8 mouse cellular contexts compared by ENCODE assay signal in genomic region chr6:128479463-128480454, GRCm38 (mm10). TPM values are rescaled to one million over a fixed set of nuclear protein-coding genes. Genes with fewer than 3 reads are reported as not detected.
DNase-seq lines count a peak whose midpoint lies in the region; ATAC-seq and TF ChIP-seq lines count a peak whose summit lies in the region.

No protein-coding gene starts in this region.

- H3K9me3 ChIP-seq in embryonic facial prominence, embryonic 12.5 days = no peaks in the 10 kb centered on the region
- H3K9me3 ChIP-seq in limb, embryonic 11.5 days (ENCODE audit: control insufficient read depth, low read length) = no peaks in the 10 kb centered on the region
- H3K9me3 ChIP-seq in midbrain, embryonic 14.5 days (ENCODE audit: control insufficient read depth, low read length) = no peaks in the 10 kb centered on the region

- no peaks in the 10 kb centered on the region for H3K36me3 ChIP-seq in embryonic facial prominence, embryonic 12.5 days
- H3K36me3 ChIP-seq in heart, adult 2 months (ENCODE audit: control insufficient read depth, insufficient read depth, low read length) = no peaks in the 10 kb centered on the region
- H3K36me3 ChIP-seq in kidney, adult 2 months (ENCODE audit: control insufficient read depth, insufficient read depth, low read length) = no peaks in the 10 kb centered on the region
- no peaks in the 10 kb centered on the region for H3K36me3 ChIP-seq in limb, embryonic 11.5 days (ENCODE audit: control insufficient read depth, insufficient read depth, low read length)
- H3K36me3 ChIP-seq in midbrain, embryonic 14.5 days (ENCODE audit: control insufficient read depth, insufficient read depth, low read length) = no peaks in the 10 kb centered on the region

- no peaks in the 10 kb centered on the region for H3K79me2 ChIP-seq in heart, adult 2 months (replicated peaks; ENCODE audit: control insufficient read depth, insufficient read depth, low read length)

- TF ChIP-seq CTCF in heart, adult 2 months (IDR thresholded peaks at IDR 0.05) = no peak; the same call in none of the 2 replicates
- TF ChIP-seq CTCF in kidney, adult 2 months (conservative IDR thresholded peaks at IDR 0.05; ENCODE audit: insufficient read depth, insufficient read length, low read depth, low read length) = peak; percentile 100; the same call in 1 of the 2 replicates

- no peaks in the 10 kb centered on the region for H3K4me1 ChIP-seq in embryonic facial prominence, embryonic 12.5 days
- H3K4me1 ChIP-seq in heart, adult 2 months (ENCODE audit: control insufficient read depth, insufficient read depth, low read length) = no peaks in the 10 kb centered on the region
- H3K4me1 ChIP-seq in kidney, adult 2 months (ENCODE audit: control insufficient read depth, insufficient read depth, low read length) = no peaks in the 10 kb centered on the region; the same call in 1 of the 2 replicates
- no peaks in the 10 kb centered on the region for H3K4me1 ChIP-seq in limb, embryonic 11.5 days (ENCODE audit: control insufficient read depth, insufficient read depth, low read length)
- no peaks in the 10 kb centered on the region for H3K4me1 ChIP-seq in midbrain, embryonic 14.5 days (ENCODE audit: control insufficient read depth, insufficient read depth, low read length)

- intact Hi-C loops in heart, adult 2 months (cut with DNase I) = loop anchor here (1.0 to 10.0 kb wide), 4 partner anchors 33 to 255 kb away; no protein-coding TSS in a partner anchor

- TF ChIP-seq POLR2A in heart, adult 2 months (IDR thresholded peaks at IDR 0.05; ENCODE audit: insufficient read depth, low read depth, low read length) = no peak
- no peak for TF ChIP-seq POLR2A in kidney, adult 2 months (IDR thresholded peaks at IDR 0.05; ENCODE audit: low read depth, low read length)

- H3K4me3 ChIP-seq in embryonic facial prominence, embryonic 12.5 days = 0 out of 2 replicates have a peak overlapping the region, but pooled peaks have one; percentile 6
- no peak overlapping the region for H3K4me3 ChIP-seq in heart, adult 2 months
- H3K4me3 ChIP-seq in kidney, adult 2 months (ENCODE audit: insufficient read depth, low read depth, low read length) = peak overlapping the region; percentile 31
- no peak overlapping the region for H3K4me3 ChIP-seq in limb, embryonic 11.5 days (ENCODE audit: low read depth, low read length)
- H3K4me3 ChIP-seq in midbrain, embryonic 14.5 days (replicated peaks; ENCODE audit: low read depth, low read length) = peak overlapping the region; percentile 4; the same call in 1 of the 2 replicates

- peak; percentile 98 for DNase-seq in 3T3-L1 (ENCODE audit: low read depth, low spot score)
- DNase-seq in adrenal gland, postnatal 36 days = peak; percentile 98 to 99
- peak; percentile 90 to 95 for DNase-seq in heart, adult 2 months
- peak; percentile 96 for DNase-seq in kidney, adult 2 months
- DNase-seq in limb, embryonic 11.5 days (ENCODE audit: low spot score) = peak; percentile 99
- peak; percentile 92 for DNase-seq in midbrain, embryonic 14.5 days
- DNase-seq in spleen, adult 12 weeks (ENCODE audit: low spot score) = peak; percentile 83

- TF ChIP-seq EP300 in heart, adult 2 months (IDR thresholded peaks at IDR 0.05; ENCODE audit: insufficient read depth, low read depth, low read length) = peak; percentile 92

- H3K27ac ChIP-seq in embryonic facial prominence, embryonic 12.5 days = no peak overlapping the region
- no peak overlapping the region for H3K27ac ChIP-seq in heart, adult 2 months
- H3K27ac ChIP-seq in kidney, adult 2 months (ENCODE audit: insufficient read depth, low read depth, low read length) = no peak overlapping the region
- H3K27ac ChIP-seq in limb, embryonic 11.5 days (replicated peaks; ENCODE audit: low read depth, low read length) = no peak overlapping the region
- H3K27ac ChIP-seq in midbrain, embryonic 14.5 days (replicated peaks; ENCODE audit: low read depth, low read length) = no peak overlapping the region

- H3K9ac ChIP-seq in embryonic facial prominence, embryonic 12.5 days = no peak overlapping the region
- H3K9ac ChIP-seq in heart, adult 2 months (ENCODE audit: low read depth, low read length) = no peak overlapping the region
- no peak overlapping the region for H3K9ac ChIP-seq in limb, embryonic 11.5 days (ENCODE audit: low read length)
- H3K9ac ChIP-seq in midbrain, embryonic 14.5 days (replicated peaks; ENCODE audit: low read length) = no peak overlapping the region

- ATAC-seq in embryonic facial prominence, embryonic 12.5 days (ENCODE audit: insufficient number of reproducible peaks, insufficient read depth, low FRiP score, low TSS enrichment) = peak; percentile 85
- peak; percentile 84 for ATAC-seq in limb, embryonic 11.5 days (ENCODE audit: insufficient number of reproducible peaks, low FRiP score, low TSS enrichment, low read depth)
- peak; percentile 79 for ATAC-seq in midbrain, embryonic 14.5 days (ENCODE audit: low FRiP score, low TSS enrichment)

- 22% methylated on average over 26 of the region's 26 CpGs for WGBS in embryonic facial prominence, embryonic 12.5 days
- 14% methylated on average over 26 of the region's 26 CpGs for WGBS in heart, adult 2 months
- WGBS in kidney, adult 2 months = 17% methylated on average over 26 of the region's 26 CpGs
- WGBS in limb, embryonic 11.5 days = 23% methylated on average over 26 of the region's 26 CpGs
- 22% methylated on average over 26 of the region's 26 CpGs for WGBS in midbrain, embryonic 14.5 days

- H3K4me2 ChIP-seq in embryonic facial prominence, embryonic 12.5 days (replicated peaks) = peak overlapping the region; percentile 34
- no peak overlapping the region for H3K4me2 ChIP-seq in limb, embryonic 11.5 days (ENCODE audit: low read depth, severe bottlenecking)
- peak overlapping the region; percentile 23; the same call in 1 of the 2 replicates for H3K4me2 ChIP-seq in midbrain, embryonic 14.5 days (ENCODE audit: low read length)

- no peaks in the 10 kb centered on the region for H3K27me3 ChIP-seq in embryonic facial prominence, embryonic 12.5 days
- H3K27me3 ChIP-seq in heart, adult 2 months (ENCODE audit: control insufficient read depth, insufficient read depth, low read length) = no peaks in the 10 kb centered on the region
- H3K27me3 ChIP-seq in kidney, adult 2 months (replicated peaks; ENCODE audit: control insufficient read depth, insufficient read depth, low read length) = no peaks in the 10 kb centered on the region
- H3K27me3 ChIP-seq in limb, embryonic 11.5 days (ENCODE audit: control insufficient read depth, insufficient read depth, low read length) = no peaks in the 10 kb centered on the region
- no peaks in the 10 kb centered on the region for H3K27me3 ChIP-seq in midbrain, embryonic 14.5 days (ENCODE audit: control insufficient read depth, insufficient read depth, low read length)

RNA-seq across cellular contexts. Expression of gene Fkbp4, which starts 41.3 kb away (rescaled TPM):
- total RNA-seq in adrenal gland, postnatal 36 days (2021) = 100 to 1,000 TPM; 222 to 269 TPM
- polyA plus RNA-seq in embryonic facial prominence, embryonic 12.5 days (2016; fragmentation: Nextera tagmentation; extraction: Ambion mirVana) = 502 TPM in 2 replicates
- 100 to 1,000 TPM; 351 to 359 TPM for total RNA-seq in heart, adult 2 months (2021)
- polyA plus RNA-seq in heart, adult 2 months (2012; rRNA removed) = 206 and 250 TPM in 2 replicates
- polyA plus RNA-seq in kidney, adult 2 months (2012; rRNA removed) = 163 and 166 TPM in 2 replicates
- polyA plus RNA-seq in limb, embryonic 11.5 days (2014; fragmentation: Nextera tagmentation; extraction: Ambion mirVana) = 671 and 692 TPM in 2 replicates
- 313 and 363 TPM in 2 replicates for polyA plus RNA-seq in midbrain, embryonic 14.5 days (2014; fragmentation: Nextera tagmentation; extraction: Ambion mirVana)

RNA-seq across cellular contexts. Expression of gene Pzp, which starts 46.8 kb away (rescaled TPM):
- 1 to 10 TPM in 1 of 2 experiments, under 1 TPM in 1; 0.26 to 1.9 TPM for total RNA-seq in adrenal gland, postnatal 36 days (2021)
- 0.10 TPM in 1 of 2 replicates, not detected in the other for polyA plus RNA-seq in embryonic facial prominence, embryonic 12.5 days (2016; fragmentation: Nextera tagmentation; extraction: Ambion mirVana)
- total RNA-seq in heart, adult 2 months (2021) = 1 to 10 TPM; 1.9 to 3.0 TPM
- polyA plus RNA-seq in heart, adult 2 months (2012; rRNA removed) = 0.57 and 2.0 TPM in 2 replicates
- polyA plus RNA-seq in kidney, adult 2 months (2012; rRNA removed) = 0.05 and 0.23 TPM in 2 replicates
- 0.03 TPM in 1 of 2 replicates, not detected in the other for polyA plus RNA-seq in limb, embryonic 11.5 days (2014; fragmentation: Nextera tagmentation; extraction: Ambion mirVana)
- 0.20 and 0.21 TPM in 2 replicates for polyA plus RNA-seq in midbrain, embryonic 14.5 days (2014; fragmentation: Nextera tagmentation; extraction: Ambion mirVana)

RNA-seq across cellular contexts. Expression of gene Itfg2, which starts 55.0 kb away (rescaled TPM):
- 10 to 100 TPM; 23.8 to 28.6 TPM for total RNA-seq in adrenal gland, postnatal 36 days (2021)
- polyA plus RNA-seq in embryonic facial prominence, embryonic 12.5 days (2016; fragmentation: Nextera tagmentation; extraction: Ambion mirVana) = 38.4 and 40.0 TPM in 2 replicates
- 10 to 100 TPM; 17.0 to 21.2 TPM for total RNA-seq in heart, adult 2 months (2021)
- polyA plus RNA-seq in heart, adult 2 months (2012; rRNA removed) = 11.9 and 21.5 TPM in 2 replicates
- polyA plus RNA-seq in kidney, adult 2 months (2012; rRNA removed) = 19.0 and 23.5 TPM in 2 replicates
- polyA plus RNA-seq in limb, embryonic 11.5 days (2014; fragmentation: Nextera tagmentation; extraction: Ambion mirVana) = 35.0 and 35.3 TPM in 2 replicates
- 42.1 and 43.3 TPM in 2 replicates for polyA plus RNA-seq in midbrain, embryonic 14.5 days (2014; fragmentation: Nextera tagmentation; extraction: Ambion mirVana)

Comparison
In these comparisons a context has a peak if more than half of its experiments do, and no peak if none do; other contexts are left out.
1. H3K4me3 ChIP-seq: peak in embryonic facial prominence, embryonic 12.5 days (single experiment), kidney, adult 2 months (single experiment) and midbrain, embryonic 14.5 days (single experiment); none in heart, adult 2 months (single experiment) and limb, embryonic 11.5 days (single experiment).
2. Peak in every context shown above with its lines, with median percentiles within 50 percentile points of each other: DNase-seq and ATAC-seq.